Mouse (Mus musculus): ENCODE measurements around the gene Oip5. TPM values are rescaled to one million over a fixed set of nuclear protein-coding genes. Genes with fewer than 3 reads are reported as not detected.

Gene Oip5
- polyA plus RNA-seq, 1 experiment from 2014 or later: 25.8 TPM

GRCm38 (mm10) chr2:119594113-119594981 lies 23.9 kb downstream of the Oip5 start:
- peak overlapping the region; percentile 67 for H3K4me2 ChIP-seq (ENCODE audit: low read length)
- H3K4me1 ChIP-seq (replicated peaks; ENCODE audit: control insufficient read depth, insufficient read depth, low read length): peaks cover 9% of the 10 kb centered on the region
- H3K27me3 ChIP-seq (replicated peaks; ENCODE audit: control insufficient read depth, insufficient read depth, low read length): no peaks in the 10 kb centered on the region
- H3K4me3 ChIP-seq (ENCODE audit: low read depth, low read length): peak overlapping the region; percentile 99
- ATAC-seq (replicated peaks; ENCODE audit: low FRiP score, low TSS enrichment, low read depth) (peak; percentile 97), DNase-seq (ENCODE audit: low spot score) (peak; percentile 99)
- H3K36me3 ChIP-seq (ENCODE audit: control insufficient read depth, insufficient read depth, low read length): peaks cover 30% of the 10 kb centered on the region
- WGBS: under 1% methylated on average over 59 of the region's 61 CpGs
- peak overlapping the region; percentile 89 for H3K27ac ChIP-seq (ENCODE audit: low read depth)
- no peaks in the 10 kb centered on the region for H3K9me3 ChIP-seq (ENCODE audit: control insufficient read depth, low read length)
- H3K9ac ChIP-seq (ENCODE audit: low read length): peak overlapping the region; percentile 98

DNA sequence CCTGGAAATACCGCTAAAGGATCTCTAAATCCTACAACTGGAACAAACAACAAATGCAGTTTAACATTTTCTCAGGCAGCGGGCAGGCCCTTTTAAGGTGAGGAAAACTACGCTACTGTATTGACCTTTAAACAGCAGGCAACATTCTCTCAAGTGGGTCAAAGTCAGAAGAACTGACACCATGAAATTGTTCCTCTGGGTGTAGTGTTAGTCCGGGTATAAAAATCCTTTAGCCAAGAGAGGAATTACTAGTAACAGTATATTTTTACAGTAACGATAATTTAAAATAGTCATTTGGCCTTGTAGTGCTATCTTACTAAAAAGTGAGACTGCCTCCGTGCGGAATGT lies 24.5 kb downstream of the Oip5 start:
- peak overlapping the region; percentile 99 for H3K4me3 ChIP-seq (ENCODE audit: low read depth, low read length)
- H3K9me3 ChIP-seq (ENCODE audit: control insufficient read depth, low read length): no peaks in the 10 kb centered on the region
- H3K4me1 ChIP-seq (replicated peaks; ENCODE audit: control insufficient read depth, insufficient read depth, low read length): peaks cover 9% of the 10 kb centered on the region
- ATAC-seq (replicated peaks; ENCODE audit: low FRiP score, low TSS enrichment, low read depth) (peak; percentile 33; the same call in 1 of the 2 replicates), DNase-seq (ENCODE audit: low spot score) (peak; percentile 56)
- WGBS: 9% methylated on average over 7 of the region's 7 CpGs
- H3K4me2 ChIP-seq (ENCODE audit: low read length): peak overlapping the region; percentile 55
- H3K36me3 ChIP-seq (ENCODE audit: control insufficient read depth, insufficient read depth, low read length): peaks cover 24% of the 10 kb centered on the region
- H3K27ac ChIP-seq (ENCODE audit: low read depth): peak overlapping the region; percentile 89
- peak overlapping the region; percentile 30; the same call in 1 of the 2 replicates for H3K9ac ChIP-seq (ENCODE audit: low read length)
- no peaks in the 10 kb centered on the region for H3K27me3 ChIP-seq (replicated peaks; ENCODE audit: control insufficient read depth, insufficient read depth, low read length)

DNA sequence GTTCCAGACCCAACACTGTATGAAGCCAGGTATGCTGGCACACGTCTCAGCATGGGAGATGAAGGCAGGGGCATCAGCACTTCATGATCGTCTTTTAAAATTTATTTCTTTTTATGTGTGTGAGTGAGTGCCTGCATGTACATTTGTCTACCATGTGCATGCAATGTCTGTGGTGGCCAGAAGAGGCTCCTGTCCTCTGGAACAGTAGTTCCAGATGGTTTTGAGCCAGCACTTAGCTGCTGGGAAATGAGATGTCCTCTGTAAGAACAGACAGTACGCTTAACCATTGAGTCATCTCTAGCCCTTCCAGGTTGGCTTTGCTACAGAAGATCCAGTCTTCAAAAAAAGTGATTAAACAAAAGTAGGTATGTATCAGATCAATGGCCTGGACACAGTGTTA lies 27.0 kb downstream of the Oip5 start:
- H3K9ac ChIP-seq (ENCODE audit: low read length): no peak overlapping the region
- WGBS: 93% methylated on average over 3 of the region's 3 CpGs
- H3K4me2 ChIP-seq (ENCODE audit: low read length): no peak overlapping the region
- H3K36me3 ChIP-seq (ENCODE audit: control insufficient read depth, insufficient read depth, low read length): peaks cover 1% of the 10 kb centered on the region
- DNase-seq (ENCODE audit: low spot score): no peak
- H3K9me3 ChIP-seq (ENCODE audit: control insufficient read depth, low read length): no peaks in the 10 kb centered on the region
- no peaks in the 10 kb centered on the region for H3K27me3 ChIP-seq (replicated peaks; ENCODE audit: control insufficient read depth, insufficient read depth, low read length)
- no peak for ATAC-seq (replicated peaks; ENCODE audit: low FRiP score, low TSS enrichment, low read depth)
- H3K27ac ChIP-seq (ENCODE audit: low read depth): no peak overlapping the region
- H3K4me1 ChIP-seq (replicated peaks; ENCODE audit: control insufficient read depth, insufficient read depth, low read length): peaks cover 9% of the 10 kb centered on the region
- H3K4me3 ChIP-seq (ENCODE audit: low read depth, low read length): no peak overlapping the region

DNA sequence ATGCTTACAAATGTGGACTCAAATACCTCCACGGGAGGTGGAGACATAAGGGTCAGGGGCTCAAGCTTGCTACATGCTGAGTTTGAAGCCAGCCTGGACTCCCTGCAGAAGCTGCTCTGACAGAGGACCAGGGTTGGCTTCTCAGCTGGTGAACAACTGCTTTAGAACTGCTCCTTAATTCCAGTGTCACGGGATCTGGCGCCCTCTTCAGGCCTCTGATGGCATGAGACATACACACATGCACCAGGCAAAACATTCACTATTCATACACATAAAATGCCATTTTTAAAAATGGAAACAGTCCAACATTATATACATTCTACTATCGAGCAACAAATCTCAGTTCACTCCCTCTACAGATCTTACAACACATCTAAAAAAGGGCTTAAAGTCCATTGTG lies 30.9 kb downstream of the Oip5 start:
- ATAC-seq (replicated peaks; ENCODE audit: low FRiP score, low TSS enrichment, low read depth) (0 out of 2 replicates have a peak, but pooled peaks have one; percentile 43), DNase-seq (ENCODE audit: low spot score) (peak; percentile 72)
- H3K4me1 ChIP-seq (replicated peaks; ENCODE audit: control insufficient read depth, insufficient read depth, low read length): no peaks in the 10 kb centered on the region
- no peaks in the 10 kb centered on the region for H3K9me3 ChIP-seq (ENCODE audit: control insufficient read depth, low read length)
- no peak overlapping the region for H3K27ac ChIP-seq (ENCODE audit: low read depth)
- no peak overlapping the region for H3K4me3 ChIP-seq (ENCODE audit: low read depth, low read length)
- H3K4me2 ChIP-seq (ENCODE audit: low read length): no peak overlapping the region
- WGBS: 21% methylated on average over 4 of the region's 4 CpGs
- H3K36me3 ChIP-seq (ENCODE audit: control insufficient read depth, insufficient read depth, low read length): no peaks in the 10 kb centered on the region
- no peak overlapping the region for H3K9ac ChIP-seq (ENCODE audit: low read length)
- H3K27me3 ChIP-seq (replicated peaks; ENCODE audit: control insufficient read depth, insufficient read depth, low read length): no peaks in the 10 kb centered on the region

DNA sequence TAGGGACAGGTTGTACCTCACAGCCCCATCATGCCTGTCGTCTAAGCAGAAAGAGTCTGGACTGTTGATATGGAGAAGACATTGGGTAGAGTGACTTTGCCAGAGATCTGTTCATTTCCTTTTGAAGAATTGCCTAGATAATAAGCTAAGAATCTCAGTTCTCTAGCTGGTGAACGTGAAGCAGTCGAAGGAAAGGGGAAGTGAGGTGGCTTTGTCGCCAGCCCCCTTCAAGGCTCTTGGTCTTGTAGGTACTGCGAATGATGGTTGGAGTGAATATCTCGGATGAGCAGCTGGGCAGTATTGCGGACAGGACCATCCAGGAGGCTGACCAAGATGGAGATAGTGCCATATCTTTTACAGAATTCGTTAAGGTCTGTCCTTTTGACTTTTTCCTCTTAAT lies 34.0 kb downstream of the Oip5 start:
- Histone ChIP-seq H3K9me3 (ENCODE audit: control insufficient read depth, low read length) (no peaks in the 10 kb centered on the region), H3K36me3 (ENCODE audit: control insufficient read depth, insufficient read depth, low read length) (no peaks in the 10 kb centered on the region), H3K27ac (ENCODE audit: low read depth) (no peak overlapping the region), H3K27me3 (replicated peaks; ENCODE audit: control insufficient read depth, insufficient read depth, low read length) (no peaks in the 10 kb centered on the region), H3K4me2 (ENCODE audit: low read length) (no peak overlapping the region), H3K4me1 (replicated peaks; ENCODE audit: control insufficient read depth, insufficient read depth, low read length) (no peaks in the 10 kb centered on the region), H3K9ac (ENCODE audit: low read length) (no peak overlapping the region), H3K4me3 (ENCODE audit: low read depth, low read length) (no peak overlapping the region)
- 84% methylated on average over 8 of the region's 8 CpGs for WGBS
- ATAC-seq (replicated peaks; ENCODE audit: low FRiP score, low TSS enrichment, low read depth): no peak
- no peak for DNase-seq (ENCODE audit: low spot score)

GRCm38 (mm10) chr2:119583439-119583838 lies 34.8 kb downstream of the Oip5 start:
- H3K36me3 ChIP-seq (ENCODE audit: control insufficient read depth, insufficient read depth, low read length): no peaks in the 10 kb centered on the region
- H3K4me3 ChIP-seq (ENCODE audit: low read depth, low read length): no peak overlapping the region
- no peaks in the 10 kb centered on the region for H3K4me1 ChIP-seq (replicated peaks; ENCODE audit: control insufficient read depth, insufficient read depth, low read length)
- no peaks in the 10 kb centered on the region for H3K9me3 ChIP-seq (ENCODE audit: control insufficient read depth, low read length)
- WGBS: 56% methylated on average over 2 of the region's 2 CpGs
- no peak for ATAC-seq (replicated peaks; ENCODE audit: low FRiP score, low TSS enrichment, low read depth)
- H3K9ac ChIP-seq (ENCODE audit: low read length): no peak overlapping the region
- DNase-seq (ENCODE audit: low spot score): no peak
- H3K27ac ChIP-seq (ENCODE audit: low read depth): no peak overlapping the region
- H3K27me3 ChIP-seq (replicated peaks; ENCODE audit: control insufficient read depth, insufficient read depth, low read length): no peaks in the 10 kb centered on the region
- H3K4me2 ChIP-seq (ENCODE audit: low read length): no peak overlapping the region

GRCm38 (mm10) chr2:119581571-119581970 lies 36.7 kb downstream of the Oip5 start:
- Histone ChIP-seq H3K9me3 (ENCODE audit: control insufficient read depth, low read length) (no peaks in the 10 kb centered on the region), H3K4me1 (replicated peaks; ENCODE audit: control insufficient read depth, insufficient read depth, low read length) (no peaks in the 10 kb centered on the region), H3K4me2 (ENCODE audit: low read length) (no peak overlapping the region), H3K36me3 (ENCODE audit: control insufficient read depth, insufficient read depth, low read length) (no peaks in the 10 kb centered on the region), H3K27me3 (replicated peaks; ENCODE audit: control insufficient read depth, insufficient read depth, low read length) (no peaks in the 10 kb centered on the region), H3K9ac (ENCODE audit: low read length) (no peak overlapping the region), H3K27ac (ENCODE audit: low read depth) (no peak overlapping the region), H3K4me3 (ENCODE audit: low read depth, low read length) (no peak overlapping the region)
- WGBS: 87% methylated on average over 3 of the region's 3 CpGs
- DNase-seq (ENCODE audit: low spot score) (no peak), ATAC-seq (replicated peaks; ENCODE audit: low FRiP score, low TSS enrichment, low read depth) (no peak)

DNA sequence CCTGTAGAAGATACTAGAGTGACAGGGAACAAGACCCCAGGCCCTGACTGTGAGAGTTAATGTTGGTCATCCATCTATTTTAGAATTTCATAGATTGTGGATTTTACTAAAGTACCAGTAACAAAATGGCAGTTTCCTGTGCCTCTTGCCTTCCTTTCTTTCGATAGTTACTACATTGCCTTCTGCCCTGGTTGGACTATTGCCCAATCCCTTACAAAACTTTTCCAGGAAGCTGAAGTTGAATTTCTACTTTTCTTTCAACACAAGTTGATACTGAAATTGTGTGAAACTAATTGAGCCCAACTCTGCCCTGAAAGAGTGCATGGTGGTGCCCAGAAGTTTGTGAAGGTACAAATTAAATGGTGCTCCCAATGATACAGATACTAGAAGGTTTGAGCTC lies 45.8 kb downstream of the Oip5 start:
- Histone ChIP-seq H3K9me3 (ENCODE audit: control insufficient read depth, low read length) (no peaks in the 10 kb centered on the region), H3K27me3 (replicated peaks; ENCODE audit: control insufficient read depth, insufficient read depth, low read length) (no peaks in the 10 kb centered on the region), H3K9ac (ENCODE audit: low read length) (no peak overlapping the region), H3K4me1 (replicated peaks; ENCODE audit: control insufficient read depth, insufficient read depth, low read length) (no peaks in the 10 kb centered on the region), H3K4me2 (ENCODE audit: low read length) (no peak overlapping the region), H3K27ac (ENCODE audit: low read depth) (no peak overlapping the region), H3K4me3 (ENCODE audit: low read depth, low read length) (no peak overlapping the region), H3K36me3 (ENCODE audit: control insufficient read depth, insufficient read depth, low read length) (peaks cover 17% of the 10 kb centered on the region; the same call in 1 of the 2 replicates)
- DNase-seq (ENCODE audit: low spot score) (no peak), ATAC-seq (replicated peaks; ENCODE audit: low FRiP score, low TSS enrichment, low read depth) (no peak)
- WGBS: 92% methylated on average over 1 of the region's 1 CpGs
